Mouse (Mus musculus): ENCODE results near the gene Hdgf.

- TF ChIP-seq POLR2A (IDR thresholded peaks at IDR 0.05; ENCODE audit: control insufficient read depth, low read depth, low read length) (no peak), CTCF (IDR thresholded peaks at IDR 0.05; ENCODE audit: control insufficient read depth, insufficient read depth, insufficient replicate concordance, low read depth, low read length) (no peak)
Observed at GRCm38 (mm10) chr3:87935201-87935600, 29.1 kb downstream of the Hdgf start.
